Mouse (Mus musculus): ENCODE measurements around the gene Farp1. TPM values are rescaled to one million over a fixed set of nuclear protein-coding genes. Genes with fewer than 3 reads are reported as not detected.

The Farp1 gene
- total RNA-seq, 2 experiments from 2014 or later, result 17.5 to 27.5 TPM

DNA sequence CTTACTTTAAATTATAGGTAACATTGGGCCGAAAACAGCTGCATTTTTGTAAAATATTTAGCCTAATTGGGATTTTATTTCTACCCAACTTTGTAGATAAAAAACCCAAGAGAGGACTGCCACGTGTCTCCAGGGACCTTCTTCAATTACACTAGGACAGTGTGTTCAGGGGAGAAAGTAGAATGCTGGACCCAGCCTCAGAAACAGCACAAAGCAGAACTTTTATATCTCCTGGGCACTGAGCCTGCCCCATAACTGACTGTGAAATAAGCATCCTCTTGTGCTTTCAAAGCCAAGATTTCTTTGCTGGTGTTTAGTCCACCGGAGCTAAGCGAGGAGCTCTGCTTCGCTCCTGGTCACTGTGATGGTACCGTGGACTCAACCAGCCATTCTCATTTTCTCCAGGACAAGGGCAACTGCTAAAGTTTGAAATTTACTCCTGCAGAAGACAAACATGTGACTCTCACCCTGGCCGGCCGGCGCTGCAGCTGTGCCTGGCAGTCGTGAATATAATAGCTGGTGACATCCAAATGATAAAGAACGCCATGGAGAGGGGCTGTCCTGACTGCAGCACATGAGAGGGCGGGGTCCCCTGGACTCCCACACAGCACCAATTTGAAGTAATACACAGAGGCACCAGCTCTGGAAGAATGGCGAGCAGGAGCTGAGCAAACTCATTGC is 281.8 kb downstream of the Farp1 start:
- DNase-seq, result no peak

DNA sequence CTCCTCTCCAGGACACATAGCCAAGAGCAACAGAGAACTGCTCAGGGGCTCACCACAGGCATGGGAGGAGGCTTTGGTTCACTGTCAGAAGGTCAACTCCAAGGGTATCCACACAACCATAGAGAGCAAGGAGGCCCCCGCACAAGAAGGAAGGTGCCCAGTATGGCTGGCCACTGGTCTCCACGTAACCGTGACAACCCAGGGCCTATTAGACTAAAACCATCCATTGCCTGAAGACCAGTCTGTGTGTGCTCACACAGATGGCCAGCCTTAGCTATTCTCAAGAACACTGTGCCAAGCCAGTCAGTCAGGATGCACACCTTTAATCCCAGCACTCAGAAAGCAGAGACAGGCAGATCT is 282.3 kb downstream of the Farp1 start:
- no peak for DNase-seq

DNA sequence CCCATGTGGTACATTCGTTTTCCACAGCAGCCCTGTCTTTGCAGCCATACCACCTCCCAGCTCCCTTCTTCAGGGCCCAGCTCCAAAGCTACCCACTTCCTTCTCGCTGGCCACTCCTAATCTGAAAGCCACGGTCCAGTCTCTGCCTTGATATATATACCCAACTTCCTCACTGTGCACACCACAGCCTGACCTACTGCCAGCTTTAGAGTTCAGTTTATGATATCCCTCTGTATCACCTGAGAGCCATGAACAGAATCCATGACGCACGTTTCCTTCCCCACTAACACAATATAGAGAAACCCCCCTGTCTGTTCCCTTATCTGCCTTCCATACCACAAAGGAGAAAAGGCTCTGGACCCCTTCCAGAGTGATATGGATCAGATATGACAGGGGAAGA is 283.4 kb downstream of the Farp1 start:
- no peak for DNase-seq

DNA sequence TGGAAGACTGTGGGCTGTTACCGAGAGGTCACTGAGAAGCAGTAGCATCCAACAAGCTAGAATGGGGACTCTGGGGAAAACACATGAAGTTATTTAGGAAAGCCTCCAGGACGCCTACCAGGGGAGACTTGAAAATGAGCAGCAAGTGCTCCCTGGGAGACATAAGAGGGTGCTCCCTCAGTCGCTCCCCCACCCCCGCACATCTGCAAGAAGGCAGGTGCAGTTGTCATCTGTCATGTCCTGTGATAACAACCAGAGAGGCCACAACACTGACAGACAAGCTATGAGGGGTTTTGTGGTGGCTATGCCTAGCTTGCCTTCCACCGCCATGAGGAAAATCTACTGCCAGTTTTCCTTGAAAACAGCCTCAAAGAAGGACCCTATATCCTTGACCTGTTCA is 287.1 kb downstream of the Farp1 start:
- DNase-seq, result no peak

DNA sequence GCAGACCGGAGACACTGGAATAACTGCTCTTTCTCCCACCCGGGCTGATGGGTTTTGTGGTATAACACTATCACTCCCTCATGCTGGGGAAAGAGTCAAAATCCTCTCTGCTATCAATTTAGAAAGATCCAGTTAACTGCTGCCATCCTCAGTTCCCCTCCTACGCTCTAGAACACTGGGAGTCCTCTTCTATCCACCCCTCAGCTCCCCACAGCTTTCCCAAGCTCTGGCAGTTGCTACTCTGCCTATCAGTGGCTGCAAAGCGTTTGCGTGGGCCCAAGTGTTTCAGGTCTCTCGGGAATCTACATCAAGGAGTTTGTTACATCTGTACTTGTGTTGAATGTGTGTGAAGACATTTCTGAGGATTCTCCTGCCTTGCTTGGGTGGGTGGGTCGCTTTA is 287.6 kb downstream of the Farp1 start:
- DNase-seq, result no peak

DNA sequence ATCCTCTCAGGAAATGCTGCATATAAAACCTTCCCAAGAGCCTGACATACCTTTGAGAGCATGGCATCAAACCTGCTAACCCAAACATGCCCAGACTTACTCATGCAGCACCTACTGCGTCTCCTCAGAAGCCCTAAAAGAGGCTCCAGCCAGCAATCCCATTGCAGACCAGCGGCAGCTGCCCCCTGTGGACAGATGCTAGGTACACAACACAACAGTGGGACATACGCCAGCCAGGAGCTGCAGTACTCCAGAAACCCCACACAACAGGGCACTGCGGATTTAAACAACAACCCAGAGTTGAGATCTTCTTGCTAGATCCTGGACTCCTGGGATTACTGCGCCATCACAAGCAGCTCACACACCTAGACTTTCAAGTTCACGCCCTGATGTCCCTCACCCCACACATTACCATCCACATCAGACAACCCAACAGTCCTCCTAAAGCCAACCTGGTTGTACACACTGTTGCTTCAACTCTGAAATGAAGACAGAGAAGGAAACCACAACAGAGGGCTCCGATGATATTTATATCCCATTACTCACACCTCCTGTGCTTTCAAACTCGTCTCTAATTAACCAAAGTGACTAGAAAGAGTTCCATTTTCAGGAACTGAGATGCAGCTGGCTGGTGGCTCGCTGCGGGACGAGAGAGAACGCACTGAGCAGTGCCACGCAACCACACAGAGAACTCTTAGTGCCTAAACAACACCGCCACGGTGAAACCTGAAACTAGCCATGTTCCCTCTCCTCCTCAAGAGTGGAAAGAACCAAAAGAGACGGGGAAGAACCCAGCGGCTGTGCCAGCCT is 289.7 kb downstream of the Farp1 start:
- no peak for DNase-seq

DNA sequence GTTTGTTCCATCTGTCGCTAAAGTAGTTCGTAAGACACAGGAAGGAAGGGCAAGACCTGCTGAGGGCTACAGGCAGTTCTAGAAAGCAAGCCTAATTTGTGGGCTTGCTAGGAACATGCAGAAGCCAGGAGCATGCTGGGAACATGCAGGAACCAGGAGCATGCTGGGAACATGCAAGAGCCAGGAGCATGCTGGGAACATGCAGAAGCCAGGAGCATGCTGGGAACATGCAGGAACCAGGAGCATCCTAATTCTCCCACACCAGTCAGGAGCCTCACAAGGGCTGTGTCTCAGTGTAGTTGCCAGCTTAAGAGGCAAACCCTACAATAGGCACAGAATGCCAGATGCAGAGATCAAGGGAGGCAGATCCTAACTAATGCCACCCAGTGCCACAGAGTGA is 291.4 kb downstream of the Farp1 start:
- no peak for DNase-seq

DNA sequence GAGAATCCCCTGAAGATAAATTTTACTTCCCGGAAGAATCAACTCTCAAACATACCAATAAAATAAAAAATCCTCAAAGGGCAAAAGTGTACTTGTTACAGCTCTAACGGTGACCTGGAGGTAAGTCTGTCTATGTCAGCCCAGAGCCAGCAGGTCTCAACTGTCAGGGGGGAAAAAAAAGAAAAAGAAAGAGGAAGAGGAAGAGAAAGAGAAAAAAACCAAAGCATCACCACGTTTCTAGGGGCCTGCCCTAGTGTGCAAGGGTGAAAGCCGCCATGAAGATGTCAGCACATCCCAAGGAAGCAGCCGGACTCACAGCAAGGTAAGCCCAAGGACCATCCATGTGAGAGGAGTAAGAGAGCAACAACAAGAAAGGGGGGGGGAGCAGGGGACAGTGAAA is 293.9 kb downstream of the Farp1 start:
- no peak for DNase-seq

DNA sequence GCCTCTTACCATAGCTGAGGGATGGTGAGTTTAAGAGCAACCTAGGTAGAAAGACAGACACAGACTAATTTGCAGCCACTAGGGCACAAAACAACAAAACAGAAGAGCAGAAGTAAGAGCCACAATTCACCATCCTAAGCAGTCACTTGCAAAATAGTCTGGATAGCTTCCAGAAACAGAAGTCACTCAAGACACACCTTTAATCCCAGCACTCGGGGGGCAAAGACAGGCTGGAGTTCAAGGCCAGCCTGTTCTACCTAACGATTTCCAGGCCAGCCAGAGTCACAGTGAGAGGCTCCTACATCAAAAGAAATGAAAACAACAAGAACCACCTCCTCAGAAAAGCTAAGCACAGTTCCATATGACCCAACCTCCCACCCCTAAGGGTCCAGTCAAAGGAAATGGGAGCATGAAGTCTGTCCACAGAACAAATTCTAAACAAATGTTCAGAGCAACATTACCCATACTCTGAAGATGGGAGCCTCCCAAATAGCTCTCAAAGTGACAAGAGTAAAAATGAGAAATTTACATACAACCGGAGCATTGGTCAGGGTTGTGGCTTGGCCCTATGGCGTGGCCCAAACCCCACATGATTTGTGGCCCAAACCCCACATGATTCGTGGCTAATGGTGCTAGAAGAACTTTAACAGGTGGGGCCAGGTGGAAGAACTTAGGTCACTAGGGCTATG is 294.5 kb downstream of the Farp1 start:
- DNase-seq, result no peak

DNA sequence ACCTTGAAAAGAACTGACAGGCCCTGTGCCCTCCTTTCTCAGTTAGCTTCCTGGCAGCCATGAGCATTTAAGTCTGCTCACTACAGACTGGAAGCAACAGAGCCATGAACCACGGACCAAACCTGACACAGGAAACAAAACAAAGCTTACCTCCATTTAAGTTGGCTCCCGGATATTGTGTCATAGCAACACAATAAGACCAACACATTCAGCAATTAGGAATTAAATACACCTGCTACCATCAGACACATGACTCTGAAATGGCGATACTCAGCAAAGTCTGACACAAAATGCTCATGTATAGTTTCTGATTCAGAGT is 295.0 kb downstream of the Farp1 start:
- no peak for DNase-seq

Other genes starting within 250 kb of the Farp1 start
- gene Ipo5, start 124.0 kb upstream of the Farp1 start, total RNA-seq (2021), result 100 to 1,000 TPM in 1 of 2 experiments, 10 to 100 TPM in 1; 98.2 to 101 TPM